Mouse (Mus musculus) layer of hippocampus, adult 9-11 months (tissue): Measurements from ENCODE around the gene Gm8362.
"Not testable (repeated sequence)": the region's sequence is repeated elsewhere in the genome, so short reads cannot be mapped to it uniquely, and the experiment has no call there.

Source experiments
- DNase-seq: peaks from one replicate; pipeline ENCODE4 v3.0.0; 2022

The Gm8362 gene

DNA sequence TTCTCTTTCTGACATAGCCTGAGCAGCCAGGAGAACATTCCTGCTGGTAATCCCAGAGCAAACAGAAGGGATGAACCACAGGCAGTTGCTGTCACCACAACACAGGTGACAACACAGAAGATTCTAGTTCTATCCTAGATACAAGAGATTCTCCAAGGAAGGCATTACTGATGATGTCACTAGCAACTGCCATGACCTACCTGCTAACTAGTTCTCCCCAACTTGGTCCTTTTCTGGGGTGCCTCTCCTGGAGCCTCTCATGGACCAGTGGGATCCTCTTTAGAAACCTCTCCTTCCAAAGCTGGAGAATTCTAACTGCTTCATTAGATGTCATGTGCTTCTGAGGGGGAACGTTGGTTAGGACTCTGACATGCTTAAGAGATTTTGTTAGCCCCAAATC is at the start of gene Gm8362:
Gm8362 (minus strand) TSS at position 101 of the 400 bp plus-strand sequence.
- DNase-seq, result not testable (repeated sequence)

DNA sequence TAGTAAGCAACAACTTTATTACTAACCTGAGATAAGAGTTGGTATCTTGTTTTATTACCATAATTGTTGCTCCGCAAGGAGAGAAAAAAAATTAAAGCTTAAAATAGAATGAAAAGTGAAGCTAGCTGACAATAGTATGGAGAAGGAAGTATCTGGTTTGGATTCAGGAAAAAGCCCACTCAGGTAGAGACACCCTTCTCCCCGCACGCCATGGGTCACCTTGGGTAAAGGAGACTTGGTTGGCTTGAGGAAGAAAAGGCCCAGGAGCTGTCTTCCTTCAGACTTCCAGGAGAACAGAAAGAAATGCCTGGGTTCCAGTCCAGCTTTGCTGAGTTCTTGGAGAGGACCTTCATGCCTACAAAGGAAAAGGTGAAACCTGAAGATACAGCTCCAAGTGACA is 49.1 kb upstream of the Gm8362 start:
- DNase-seq, result not testable (repeated sequence)

DNA sequence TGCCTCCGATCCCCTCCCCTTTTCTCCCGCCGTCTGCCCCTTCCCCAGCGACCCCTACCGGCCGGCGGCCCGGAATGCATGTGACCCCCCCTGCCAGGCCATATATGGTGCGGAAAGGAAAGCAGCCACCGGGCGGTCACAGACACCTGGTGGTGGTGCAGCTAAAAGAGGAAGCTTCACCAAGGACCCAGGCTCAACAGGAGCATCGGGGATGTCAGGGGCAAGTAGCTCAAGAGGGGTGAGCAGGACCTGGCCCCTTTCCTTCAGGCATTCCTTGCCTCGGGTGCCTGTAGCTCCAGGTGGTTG is 17.0 kb downstream of the Gm8362 start:
- DNase-seq, result not testable (repeated sequence)

DNA sequence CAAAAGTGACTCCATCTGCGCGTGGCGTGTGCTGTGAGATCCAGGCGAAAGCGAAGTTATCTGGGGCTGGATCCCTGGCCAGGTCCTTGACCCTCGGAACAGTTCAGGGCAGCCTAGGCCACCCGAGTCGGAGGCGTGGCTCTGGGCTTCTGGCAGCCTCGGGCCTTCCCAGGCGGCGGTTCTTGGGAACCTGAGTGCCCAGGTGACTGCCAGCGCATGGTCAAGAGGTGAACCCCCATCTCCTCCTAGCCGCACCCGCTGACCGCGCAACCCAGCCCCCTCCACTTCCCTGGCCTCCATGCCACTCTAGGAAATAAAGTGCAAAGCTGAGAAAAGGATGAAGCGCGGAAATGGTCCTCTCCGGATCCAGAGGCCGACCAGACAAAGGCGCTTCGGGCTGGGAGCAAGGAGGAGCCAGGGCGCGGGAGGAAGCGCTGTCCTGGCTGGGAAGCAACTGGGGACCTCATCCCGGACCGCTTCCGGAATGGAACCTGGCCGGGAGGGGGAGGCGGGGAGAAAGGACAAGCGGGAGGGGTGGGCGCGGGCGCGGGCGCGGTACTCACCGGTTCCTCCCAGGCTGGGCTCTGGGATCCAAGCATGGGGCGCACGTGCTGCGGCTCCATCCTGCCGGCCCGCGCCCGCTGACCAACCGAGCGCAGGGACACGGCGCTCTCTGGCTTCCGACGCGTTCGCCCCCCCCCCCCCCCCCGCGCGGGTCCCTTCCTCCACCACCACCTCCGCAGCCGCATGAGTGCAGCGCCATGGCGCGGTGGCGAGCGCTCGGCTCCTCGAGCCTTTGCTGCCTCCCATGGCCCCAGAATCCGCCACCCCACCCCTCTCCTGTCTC is 17.6 kb downstream of the Gm8362 start:
- DNase-seq, result not testable (repeated sequence)

DNA sequence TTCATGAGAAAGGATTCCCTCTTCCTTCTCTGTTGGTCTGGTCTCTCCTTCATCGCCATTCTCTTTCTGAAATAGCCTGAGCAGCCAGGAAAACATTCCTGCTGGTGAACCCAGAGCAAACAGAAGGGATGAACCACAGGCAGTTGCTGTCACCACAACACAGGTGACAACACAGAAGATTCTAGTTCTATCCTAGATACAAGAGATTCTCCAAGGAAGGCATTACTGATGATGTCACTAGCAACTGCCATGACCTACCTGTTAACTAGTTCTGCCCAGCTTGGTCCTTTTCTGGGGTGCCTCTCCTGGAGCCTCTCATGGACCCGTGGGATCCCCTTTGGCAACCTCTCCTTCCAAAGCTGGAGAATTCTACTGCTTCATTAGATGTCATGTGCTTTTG is 32.0 kb downstream of the Gm8362 start, which contains the start of gene Gm3636:
Gm3636 (minus strand) TSS at position 101 of the 400 bp plus-strand sequence.
- DNase-seq, result not testable (repeated sequence)

DNA sequence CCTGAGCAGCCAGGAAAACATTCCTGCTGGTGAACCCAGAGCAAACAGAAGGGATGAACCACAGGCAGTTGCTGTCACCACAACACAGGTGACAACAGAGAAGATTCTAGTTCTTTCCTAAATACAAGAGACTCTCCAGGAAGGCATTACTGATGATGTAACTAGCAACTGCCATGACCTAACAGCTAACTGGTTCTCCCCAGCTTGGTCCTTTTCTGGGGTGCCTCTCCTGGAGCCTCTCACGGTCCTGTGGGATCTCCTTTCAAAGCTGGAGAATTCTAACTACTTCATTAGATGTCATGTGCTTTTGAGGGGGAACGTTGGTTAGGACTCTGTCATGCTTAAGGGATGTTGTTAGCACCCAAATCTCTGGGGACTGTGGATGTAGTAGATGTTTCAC is 54.1 kb downstream of the Gm8362 start, which contains the start of gene Gm8050:
Gm8050 (minus strand) TSS at position 101 of the 400 bp plus-strand sequence.
- DNase-seq, result not testable (repeated sequence)
